Mouse (Mus musculus) heart, postnatal 10 days (tissue): ENCODE results near the gene Selenok. TPM values are rescaled to one million over a fixed set of nuclear protein-coding genes. Genes with fewer than 3 reads are reported as not detected.

Experiments
- DNase-seq, 2 experiments: peaks; one replicate each; pipeline ENCODE4 v3.0.0; 2021
- intact Hi-C: fragments of 180-260 bp; cut with DNase I; formaldehyde crosslinking; loops from one replicate; pipeline ENCODE4 v1.15.1; 2025
- total RNA-seq, 2 experiments: library from RNA; stranded (reverse); gene quantifications; 2 replicates each; pipeline ENCODE4 v1.2.3; 2021

Selenok gene
- 10 to 100 TPM; 78.0 to 79.3 TPM for total RNA-seq

GRCm38 (mm10) chr14:29968075-29968821 lies at the start of gene Selenok:
TSS of gene Selenok (plus strand) at chr14:29968308.
- DNase-seq = peak; percentile 98
- intact Hi-C loops = no loop called here

GRCm38 (mm10) chr14:29928966-29929365 lies 39.1 kb upstream of the Selenok start:
- DNase-seq = no peak
- intact Hi-C loops = no loop called here

- intact Hi-C loops = loop anchor here (5.0 kb wide), 1 partner anchor 38 kb away; no protein-coding TSS in a partner anchor
- DNase-seq = no peak
These were observed 32.6 kb upstream of the Selenok start for GRCm38 (mm10) chr14:29935516-29935915.

GRCm38 (mm10) chr14:29937466-29937865 lies 30.6 kb upstream of the Selenok start:
- no peak for DNase-seq
- intact Hi-C loops = loop anchor here (5.0 kb wide), 1 partner anchor 40 kb away; no protein-coding TSS in a partner anchor

GRCm38 (mm10) chr14:29939600-29940312 lies 28.4 kb upstream of the Selenok start:
- intact Hi-C loops = loop anchor here (2.0 to 5.0 kb wide), 3 partner anchors 42 to 212 kb away; no protein-coding TSS in a partner anchor
- no peak for DNase-seq

GRCm38 (mm10) chr14:29940313-29940812 lies 27.7 kb upstream of the Selenok start:
- intact Hi-C loops = loop anchor here (2.0 to 5.0 kb wide), 2 partner anchors 104 to 213 kb away; no protein-coding TSS in a partner anchor

GRCm38 (mm10) chr14:29940877-29941276 lies 27.2 kb upstream of the Selenok start:
- intact Hi-C loops = loop anchor here (2.0 to 5.0 kb wide), 2 partner anchors 104 to 214 kb away; no protein-coding TSS in a partner anchor
- peak; percentile 50 to 69 for DNase-seq

More at GRCm38 (mm10) chr14:29940313-29940812, 27.7 kb upstream of the Selenok start:
- DNase-seq = no peak

- no peak for DNase-seq
- intact Hi-C loops = no loop called here
These were observed 21.3 kb upstream of the Selenok start for GRCm38 (mm10) chr14:29946761-29947309.

GRCm38 (mm10) chr14:29950805-29951204 lies 17.3 kb upstream of the Selenok start:
- no peak for DNase-seq
- intact Hi-C loops = no loop called here

- intact Hi-C loops = no loop called here
- no peak for DNase-seq
These were observed 10.7 kb upstream of the Selenok start for GRCm38 (mm10) chr14:29957393-29957792.

- intact Hi-C loops = no loop called here
- no peak for DNase-seq
These were observed 497 bp upstream of the Selenok start for GRCm38 (mm10) chr14:29967611-29968010.

- intact Hi-C loops = no loop called here
- DNase-seq = no peak
These were observed 3.3 kb downstream of the Selenok start for GRCm38 (mm10) chr14:29971446-29971845.

- intact Hi-C loops = no loop called here
- no peak for DNase-seq
These were observed 3.9 kb downstream of the Selenok start for GRCm38 (mm10) chr14:29971993-29972392.

GRCm38 (mm10) chr14:29976927-29977326 lies 8.8 kb downstream of the Selenok start:
- intact Hi-C loops = no loop called here
- no peak for DNase-seq

GRCm38 (mm10) chr14:29978254-29979204 lies 10.4 kb downstream of the Selenok start, which contains the start of gene Actr8:
TSS of gene Actr8 (plus strand) at chr14:29978337.
- intact Hi-C loops = no loop called here
- peak; percentile 96 to 97 for DNase-seq

GRCm38 (mm10) chr14:29980447-29981205 lies 12.5 kb downstream of the Selenok start:
- peak in 1 of 2 experiments; percentile 36 for DNase-seq
- intact Hi-C loops = no loop called here

- intact Hi-C loops = no loop called here
- no peak for DNase-seq
These were observed 18.0 kb downstream of the Selenok start for GRCm38 (mm10) chr14:29986096-29986495.

- intact Hi-C loops = no loop called here
- no peak for DNase-seq
These were observed 19.2 kb downstream of the Selenok start for GRCm38 (mm10) chr14:29987276-29987675.

- DNase-seq = no peak
- intact Hi-C loops = no loop called here
These were observed 19.6 kb downstream of the Selenok start for GRCm38 (mm10) chr14:29987739-29988138.
